Mouse (Mus musculus) megakaryocyte-erythroid progenitor cell, adult 5-6 weeks (primary cell): ENCODE measurements around the gene Ckap2l. TPM values are rescaled to one million over a fixed set of nuclear protein-coding genes. Genes with fewer than 3 reads are reported as not detected.

Source experiments
- ATAC-seq: replicated peaks from 2 replicates; pipeline ENCODE4 v1.8.0; 2016; ENCODE audit warnings: mild to moderate bottlenecking, inconsistent platforms; ENCODE audit not compliant: severe bottlenecking, poor library complexity, low FRiP score, low TSS enrichment
- total RNA-seq, 2 experiments: library from RNA; stranded (forward) in 1 of 2; stranded (reverse) in 1 of 2; fragments of 200-1000, 215-1000 nt in 1 of 2; fragments of >200 nt in 1 of 2; fragmentation: Nextera tagmentation in 1 of 2; gene quantifications; 2 replicates each; pipeline ENCODE4 v1.2.3; 2014 to 2017

Ckap2l gene
- total RNA-seq (2014; fragmentation: Nextera tagmentation) (39.1 and 54.2 TPM in 2 replicates), total RNA-seq (2017) (45.8 and 64.8 TPM in 2 replicates)

DNA sequence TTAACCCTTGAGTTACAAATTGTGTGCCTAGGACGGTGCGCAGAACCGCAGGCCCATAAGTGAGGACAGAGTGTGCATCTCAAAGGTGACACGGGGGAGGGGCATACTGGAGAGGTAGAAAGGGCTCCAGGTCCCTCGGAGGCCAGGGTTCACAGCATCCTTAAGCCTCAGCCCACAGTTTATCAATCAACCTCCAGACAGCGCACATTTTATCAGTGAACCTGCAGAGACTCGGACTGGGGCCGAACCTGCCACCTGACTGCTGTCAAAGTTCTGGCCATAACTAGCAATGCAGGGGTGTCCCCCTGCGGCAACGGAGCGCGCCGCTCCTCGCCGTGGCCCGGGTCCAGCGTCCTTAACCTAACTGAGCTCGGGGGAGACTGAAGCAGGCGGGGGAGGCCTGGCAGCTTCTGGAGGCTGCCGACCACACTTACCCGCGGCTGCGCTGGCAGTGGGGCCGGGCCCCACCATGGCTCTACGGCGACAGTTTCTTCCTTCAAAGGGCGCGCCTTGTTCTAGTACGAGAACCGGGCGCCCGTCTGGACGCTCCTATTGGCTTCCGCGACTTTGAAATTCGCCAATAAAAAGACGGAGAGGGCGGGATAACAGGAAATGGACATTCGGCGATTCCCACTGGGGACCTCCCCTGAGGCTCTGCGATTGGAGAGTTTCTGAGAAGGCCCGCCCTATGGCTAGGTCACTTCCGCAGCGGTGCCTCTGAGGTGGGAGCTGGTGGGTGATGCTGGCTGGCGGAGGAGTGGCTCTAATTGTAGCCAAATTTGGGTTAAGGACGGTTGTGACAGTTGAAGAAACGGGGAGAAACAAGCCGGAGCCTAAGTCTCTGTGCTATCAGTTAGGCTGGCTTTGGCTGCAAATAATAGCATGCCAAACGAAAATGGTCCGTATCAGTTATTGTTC lies at the start of gene Ckap2l:
Ckap2l (minus strand) TSS at position 542 of the 918 bp plus-strand sequence.
- peak; percentile 96 for ATAC-seq

DNA sequence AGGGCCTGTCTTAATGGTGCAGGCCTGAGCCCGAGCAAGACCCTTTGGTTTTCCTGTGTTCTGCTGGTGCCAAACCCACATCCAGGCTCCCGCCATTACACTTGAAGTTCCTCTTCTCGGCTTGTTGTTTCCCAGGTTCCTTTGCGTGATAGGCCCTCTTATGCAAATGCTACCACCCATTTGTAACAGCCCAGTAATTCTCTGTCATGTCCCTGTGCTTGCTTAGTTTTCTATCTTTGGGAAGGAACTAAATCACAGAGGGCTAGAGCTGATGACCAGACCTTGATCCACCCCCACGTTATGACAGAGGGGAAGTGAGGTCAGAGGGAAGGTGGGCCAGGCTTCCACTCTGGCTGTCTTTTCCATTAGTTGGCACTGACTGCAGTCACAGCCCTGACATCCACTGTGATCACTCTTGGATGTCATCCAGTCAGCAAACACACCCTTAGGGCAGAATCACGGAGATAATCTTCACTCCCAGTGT lies 41.2 kb upstream of the Ckap2l start:
- peak; percentile 37 for ATAC-seq

DNA sequence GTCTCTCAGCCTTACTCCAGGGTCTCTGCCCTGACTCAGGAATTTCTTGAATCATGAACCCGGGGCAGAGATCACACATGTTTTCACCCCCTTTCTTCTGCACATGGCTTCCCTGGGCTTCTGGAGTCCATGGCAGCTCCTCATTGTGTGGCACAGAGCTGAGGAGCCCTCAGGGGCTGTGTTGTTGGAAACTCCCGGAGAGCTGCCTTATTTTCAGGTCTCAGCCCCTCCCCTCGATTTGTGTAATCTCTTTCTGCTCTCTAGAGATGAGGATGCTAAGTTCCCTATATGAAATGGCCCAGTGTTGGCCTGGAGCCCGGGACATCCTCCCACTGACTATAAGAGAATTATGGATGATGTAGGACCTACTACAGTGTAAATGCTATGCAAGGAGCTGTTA lies 36.5 kb upstream of the Ckap2l start:
- ATAC-seq, result no peak

DNA sequence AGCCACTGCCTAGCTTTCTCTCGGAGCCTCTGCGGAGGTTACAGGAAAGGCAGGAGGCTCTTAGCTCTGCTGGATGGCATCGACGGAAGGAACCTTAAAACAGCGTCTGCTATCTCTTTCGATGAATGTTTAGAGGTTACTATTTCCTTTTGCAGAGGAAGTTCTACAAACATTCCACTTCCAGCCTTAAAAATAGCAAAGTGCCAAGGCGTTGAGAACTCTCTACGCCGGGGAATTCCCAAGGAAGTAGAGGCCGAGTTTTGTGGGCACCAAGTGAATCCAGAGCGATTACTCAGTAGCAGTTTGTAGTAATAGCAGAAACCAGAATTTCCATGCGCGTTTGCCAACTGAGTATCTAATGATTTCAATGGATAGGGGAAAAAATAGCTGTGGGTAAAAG lies 33.5 kb upstream of the Ckap2l start:
- no peak for ATAC-seq

DNA sequence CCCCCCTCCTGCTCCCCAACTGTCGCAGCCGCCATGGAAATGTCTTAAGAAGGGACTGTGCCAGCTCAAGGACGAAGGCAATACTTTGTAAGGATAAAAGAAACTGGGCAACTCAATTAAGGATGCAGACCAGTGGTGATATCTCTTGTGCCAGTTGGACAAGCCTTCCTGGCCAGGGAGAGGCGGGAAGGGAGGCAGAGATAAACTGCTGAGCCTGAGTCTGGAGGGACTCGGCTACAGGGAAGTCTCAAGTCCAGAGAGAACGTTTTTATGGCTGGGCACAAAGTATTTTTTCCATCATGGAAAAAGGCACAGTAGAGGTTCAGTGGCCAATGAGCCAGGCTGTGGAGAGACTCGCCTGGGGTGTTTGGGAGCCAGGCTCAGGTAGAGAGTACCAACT lies 33.0 kb upstream of the Ckap2l start:
- peak; percentile 58 for ATAC-seq

DNA sequence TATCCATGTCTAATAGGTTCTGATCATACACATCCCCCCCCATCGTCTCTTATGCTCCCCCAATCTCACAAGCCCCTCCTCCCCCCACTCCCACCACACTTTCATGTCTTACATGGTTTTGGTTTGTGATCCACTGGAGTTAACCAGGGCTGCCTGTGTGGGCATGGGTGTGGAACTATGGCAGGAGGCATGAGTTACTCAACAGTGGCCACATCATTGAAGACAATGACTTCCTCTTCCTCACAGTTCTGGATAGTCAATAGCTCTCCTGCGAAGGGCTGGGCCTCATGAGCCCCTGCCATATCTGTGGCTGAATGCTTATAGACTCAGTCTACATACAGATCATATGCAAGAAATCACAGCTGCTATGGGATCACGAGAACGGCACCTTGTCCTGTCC lies 31.2 kb upstream of the Ckap2l start:
- ATAC-seq, result no peak

DNA sequence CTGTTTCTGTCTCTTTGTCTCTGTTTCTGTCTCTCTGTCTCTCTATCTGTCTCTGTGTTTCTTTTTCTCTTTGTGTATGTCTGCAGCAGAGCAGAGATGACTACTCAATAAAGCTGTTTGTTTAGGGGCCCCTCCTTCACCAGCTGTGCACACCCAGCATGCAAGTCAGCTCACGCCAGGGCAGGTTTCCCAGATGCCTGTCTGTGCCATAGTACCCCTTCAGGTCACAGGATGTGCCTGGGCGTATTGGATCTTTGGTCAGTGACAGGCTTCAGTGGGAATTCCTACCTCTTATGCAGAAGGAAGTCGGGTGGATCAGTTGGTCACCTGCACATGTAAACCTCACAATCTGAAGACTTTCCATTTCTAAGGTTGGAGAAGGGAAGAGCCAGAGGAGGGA lies 27.2 kb upstream of the Ckap2l start:
- ATAC-seq, result no peak

DNA sequence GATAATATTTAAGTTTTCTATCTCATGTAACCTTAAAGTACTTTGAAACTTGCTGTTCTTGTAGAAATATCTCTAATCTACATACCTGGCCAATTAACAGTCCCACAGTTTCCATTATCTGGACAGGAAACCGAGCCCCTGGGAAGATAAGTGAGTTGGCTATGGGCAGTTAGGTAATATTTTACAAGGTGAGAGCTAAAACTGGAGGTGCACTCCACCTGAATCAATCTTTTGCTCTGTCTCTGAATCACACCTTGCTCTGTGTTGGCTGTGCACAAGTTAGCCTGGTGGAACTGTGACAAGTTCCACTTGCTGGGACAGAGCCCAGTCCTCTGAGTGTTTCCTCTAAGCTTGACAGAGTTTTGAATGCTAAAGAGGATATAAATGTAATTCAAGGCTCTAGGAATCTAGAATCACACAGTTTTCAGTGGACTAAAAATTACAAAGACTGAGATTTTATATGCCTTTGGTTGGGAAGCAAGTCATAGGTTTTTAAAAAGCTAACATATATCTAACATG lies 25.2 kb upstream of the Ckap2l start:
- no peak for ATAC-seq

DNA sequence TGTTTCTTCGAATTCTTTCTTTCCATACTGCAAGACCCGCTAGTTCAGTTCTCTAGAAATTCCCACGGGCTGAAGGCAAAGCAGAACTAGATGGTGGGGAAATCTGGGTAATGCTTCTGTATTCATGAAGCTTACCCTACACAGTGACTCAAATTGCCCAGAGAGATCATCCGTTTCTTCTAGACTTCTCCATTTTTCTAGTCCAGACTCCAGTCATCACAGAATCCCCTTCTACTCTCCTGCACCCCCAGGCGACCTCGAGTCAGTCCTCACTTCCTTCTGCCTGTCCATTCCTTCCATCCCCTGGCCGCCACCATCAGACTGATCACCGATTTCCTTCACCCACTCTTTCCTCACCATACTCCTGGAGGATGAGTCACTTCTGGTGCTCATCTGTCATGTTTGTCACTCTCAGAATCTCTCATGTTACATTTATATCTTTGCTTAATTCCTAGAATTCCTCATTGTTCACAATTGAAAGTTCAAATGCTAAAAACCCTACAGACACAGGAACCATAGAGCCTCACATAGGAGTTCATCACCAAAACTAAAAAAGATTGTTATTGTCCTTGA lies 23.1 kb upstream of the Ckap2l start:
- no peak for ATAC-seq

DNA sequence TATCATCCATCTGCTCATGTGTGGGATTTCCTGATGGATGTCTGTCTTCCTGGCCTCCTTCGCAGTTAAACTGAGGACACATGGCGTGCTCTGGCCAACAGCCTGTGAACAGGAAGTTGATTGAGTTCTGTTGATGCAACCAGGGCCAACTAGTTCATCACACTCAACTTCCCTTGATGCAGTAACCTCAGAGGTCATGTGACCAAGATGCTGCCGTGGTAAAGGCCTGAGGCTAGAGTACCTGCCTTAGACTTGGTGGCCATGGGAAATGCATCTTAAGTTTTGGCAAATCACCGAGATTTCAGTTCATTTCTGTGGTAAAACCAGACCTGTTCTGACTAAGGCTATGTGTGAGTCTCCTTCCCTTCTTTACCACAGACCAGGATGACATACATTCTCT lies 18.8 kb upstream of the Ckap2l start:
- no peak for ATAC-seq

DNA sequence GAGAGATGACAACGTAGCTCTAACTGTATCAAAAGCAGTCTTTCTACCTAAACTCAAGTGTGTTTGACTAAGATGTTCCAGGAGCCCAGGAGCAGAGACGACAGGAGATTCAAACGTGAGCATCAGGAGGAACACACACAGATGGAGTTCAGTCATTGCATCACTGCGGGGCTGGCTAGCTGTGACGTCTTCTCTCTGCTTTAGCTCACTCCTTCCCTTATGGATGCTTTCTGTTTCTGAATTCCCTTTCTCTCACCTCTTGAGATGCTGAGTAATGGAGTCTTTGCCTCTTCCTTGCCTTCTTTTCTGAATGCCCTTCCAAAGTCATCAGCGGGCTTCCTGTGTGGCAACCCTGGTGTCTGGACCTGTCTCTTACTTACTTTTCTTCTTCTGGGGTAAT lies 17.9 kb upstream of the Ckap2l start:
- no peak for ATAC-seq

DNA sequence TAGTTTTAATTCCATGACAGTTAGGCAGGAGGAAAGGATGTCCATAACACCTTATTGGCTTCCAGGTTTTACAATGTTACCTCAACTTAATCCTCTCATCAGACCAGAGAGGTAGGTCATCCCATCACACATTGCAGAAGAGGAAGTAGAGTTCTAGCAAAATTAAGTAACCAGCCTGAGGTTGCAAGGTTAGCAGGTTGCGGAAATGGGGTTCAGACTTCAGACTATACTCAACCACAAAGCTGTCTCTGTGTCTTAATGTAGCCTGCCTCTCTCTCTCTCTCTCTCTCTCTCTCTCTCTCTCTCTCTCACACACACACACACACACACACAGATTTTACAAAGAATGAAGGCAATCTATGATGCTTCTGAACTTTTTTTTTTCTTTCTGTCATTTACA lies 16.9 kb upstream of the Ckap2l start:
- ATAC-seq, result no peak

DNA sequence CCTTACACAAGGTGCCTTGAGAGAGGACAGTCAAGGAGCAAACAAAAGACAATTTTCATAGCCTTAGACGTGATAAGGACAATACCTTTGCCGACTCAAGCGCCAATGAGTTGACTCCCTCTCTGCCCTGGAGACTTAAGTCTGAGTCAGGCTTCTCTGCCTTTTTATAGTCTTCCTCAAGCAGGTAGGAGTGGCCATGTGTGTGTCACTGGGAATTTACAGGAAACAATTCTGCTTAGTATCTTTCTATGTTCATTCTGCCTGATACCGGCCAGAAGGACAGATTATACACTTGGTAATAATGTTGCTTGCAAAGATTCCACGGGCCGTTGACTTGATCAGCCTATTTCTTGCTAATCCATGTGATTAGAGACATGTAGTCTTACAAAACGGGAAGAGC lies 12.8 kb upstream of the Ckap2l start, which contains the start of gene Il1a:
Il1a (minus strand) TSS at position 137 of the 400 bp plus-strand sequence.
- no peak for ATAC-seq

DNA sequence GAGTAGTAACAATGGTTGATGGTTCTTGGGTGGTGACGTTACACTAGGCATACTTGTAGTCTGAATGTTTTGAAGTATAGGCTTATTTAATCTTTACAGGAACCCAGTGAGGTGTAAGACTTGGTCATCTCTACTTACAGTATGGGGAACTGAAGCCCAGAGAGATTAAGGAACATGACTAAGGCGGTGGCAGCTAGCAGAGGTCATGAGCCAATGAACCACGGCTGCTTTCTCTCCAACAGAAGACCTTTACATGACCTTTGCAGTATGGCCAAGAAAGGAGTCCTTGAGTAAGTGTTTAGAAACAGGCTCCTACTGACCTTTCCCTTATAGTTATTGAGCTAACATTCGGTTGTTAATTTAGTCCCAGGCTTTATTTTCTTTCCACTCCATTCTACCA lies 9.0 kb upstream of the Ckap2l start:
- no peak for ATAC-seq

DNA sequence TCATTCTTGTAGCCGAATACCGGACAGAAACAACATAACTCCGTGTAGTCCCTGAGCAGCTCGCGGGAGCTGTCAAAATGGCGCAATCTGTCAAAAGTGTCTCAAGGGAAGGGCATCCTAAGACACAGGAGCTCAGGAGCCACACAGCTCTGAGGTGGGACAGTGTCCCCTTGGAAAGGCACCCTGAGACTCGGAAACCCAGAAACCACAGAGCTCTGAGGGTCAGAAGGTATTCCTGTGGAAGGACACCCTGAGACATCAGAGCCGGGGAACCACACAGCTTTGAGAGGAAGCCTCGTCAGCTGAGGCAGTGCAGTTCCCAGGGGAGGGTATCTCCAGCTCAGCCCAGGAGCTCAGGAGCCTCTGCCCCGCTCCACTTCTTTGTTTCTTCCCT lies 574 bp upstream of the Ckap2l start:
- peak; percentile 44 for ATAC-seq

DNA sequence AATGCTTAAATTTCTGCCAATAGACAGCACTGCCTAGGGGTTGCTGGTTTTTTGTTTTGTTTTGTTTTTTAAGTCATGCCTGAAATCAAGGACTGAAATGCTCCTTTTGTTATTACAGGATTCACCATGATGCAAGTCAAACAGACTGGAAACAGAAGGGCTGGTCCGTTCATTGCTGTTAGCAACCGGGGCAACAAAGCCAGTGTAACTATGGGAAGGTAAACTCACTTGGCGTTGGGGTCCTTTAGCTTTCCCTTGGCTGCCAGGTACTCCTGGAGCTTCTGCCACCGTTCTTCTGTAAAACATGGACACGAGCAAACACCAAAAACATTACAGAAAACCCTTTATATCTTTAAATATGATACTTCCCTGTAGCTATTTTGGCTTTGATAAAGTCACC lies 926 bp downstream of the Ckap2l start:
- ATAC-seq, result no peak

DNA sequence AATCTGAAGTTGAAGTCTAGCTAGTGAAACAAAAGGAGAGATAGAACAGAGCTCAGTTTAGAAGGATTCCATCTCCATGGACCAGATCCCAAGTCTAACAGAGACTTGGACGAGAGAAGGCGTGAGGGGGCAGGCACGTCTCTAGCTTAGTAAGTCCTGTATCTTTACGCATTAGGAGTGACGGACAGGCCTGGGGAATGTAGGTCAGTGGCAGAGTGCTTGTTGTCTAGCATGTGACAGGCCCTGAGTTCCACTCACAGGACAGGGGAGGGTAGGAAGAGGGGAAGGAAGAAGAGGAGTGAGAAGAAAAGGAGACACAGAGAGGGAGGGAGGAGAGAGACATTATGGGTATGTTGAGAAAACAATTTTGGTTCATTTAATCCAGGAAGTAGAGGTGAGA lies 1.9 kb downstream of the Ckap2l start:
- no peak for ATAC-seq

DNA sequence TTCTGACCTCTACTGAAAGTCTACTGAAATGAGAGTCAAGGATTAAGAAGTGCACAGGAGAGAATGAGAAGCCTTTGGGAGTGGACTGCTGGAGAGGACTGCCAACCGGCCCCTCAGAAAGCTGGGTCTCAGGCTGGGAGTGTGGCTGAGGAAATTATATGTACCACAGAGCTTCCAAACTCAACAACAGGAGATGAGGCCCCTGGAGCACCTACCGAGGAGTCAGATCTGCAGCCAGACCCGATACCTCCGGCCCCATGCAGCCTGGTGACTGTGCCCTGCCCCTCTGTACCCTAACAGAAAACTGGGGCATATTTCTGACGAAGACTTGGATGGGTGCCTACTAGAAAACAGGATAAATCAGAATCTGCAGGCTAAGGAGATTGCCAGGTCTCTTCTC lies 23.2 kb downstream of the Ckap2l start:
- ATAC-seq, result no peak

DNA sequence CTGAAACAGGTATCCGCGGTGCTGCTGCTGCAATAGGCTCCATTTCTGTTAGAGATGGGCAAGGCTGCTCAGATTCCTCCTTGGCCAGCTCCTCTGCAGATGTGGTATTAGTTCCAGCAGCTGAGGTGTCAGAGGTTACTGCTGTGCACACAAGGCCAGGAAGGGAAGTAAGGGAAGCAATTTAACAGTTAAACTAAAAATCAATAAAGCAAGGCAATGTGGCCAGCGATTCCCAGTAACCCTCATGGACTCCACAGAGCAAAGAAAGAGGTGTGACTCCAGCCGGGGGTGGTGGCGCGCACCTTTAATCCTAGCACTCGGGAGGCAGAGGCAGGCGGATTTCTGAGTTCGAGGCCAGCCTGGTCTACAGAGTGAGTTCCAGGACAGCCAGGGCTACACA lies 26.4 kb downstream of the Ckap2l start:
- ATAC-seq, result no peak

DNA sequence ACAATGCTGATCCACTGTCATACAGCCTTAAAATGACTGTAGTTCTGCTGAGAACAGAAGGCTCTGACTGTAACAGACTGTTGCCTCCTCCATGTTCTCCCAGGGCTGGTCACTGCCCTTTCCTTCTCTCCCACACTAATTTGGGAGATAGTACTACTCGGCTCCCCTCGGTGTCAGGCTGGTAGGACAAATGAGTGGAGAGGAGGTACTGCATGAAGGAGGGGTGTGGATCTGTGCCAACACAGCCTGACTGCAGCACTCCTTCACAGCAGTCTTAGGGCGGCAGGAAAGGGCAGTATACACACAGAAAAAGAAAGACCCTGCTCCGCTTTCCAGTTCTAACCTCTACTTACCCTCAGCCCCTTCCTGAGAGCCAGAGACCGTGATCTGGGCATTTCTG lies 27.0 kb downstream of the Ckap2l start:
- ATAC-seq, result no peak
